Mouse (Mus musculus) layer of hippocampus, postnatal 14 days (tissue): ENCODE measurements around the gene Lamc1. TPM values are rescaled to one million over a fixed set of nuclear protein-coding genes. Genes with fewer than 3 reads are reported as not detected.
A peak's percentile ranks its signal among the peaks of the same experiment; 100 is the strongest.
"Not testable (repeated sequence)": the region's sequence is repeated elsewhere in the genome, so short reads cannot be mapped to it uniquely, and the experiment has no call there.

Experiments
- DNase-seq, 2 experiments: peaks; one replicate each; pipeline ENCODE4 v3.0.0; 2021 to 2022; ENCODE audit warnings: low spot score in 2 of 2, mixed read lengths in 1 of 2
- total RNA-seq, 2 experiments: library from RNA; stranded (reverse); gene quantifications; 2 replicates each; pipeline ENCODE4 v1.2.3; 2021

Gene Lamc1
- total RNA-seq, 2 experiments from 2014 or later: 43.3 to 49.1 TPM

- peak; percentile 17 to 28 for DNase-seq
Measured at GRCm38 (mm10) chr1:153331796-153332443, 666 bp downstream of the Lamc1 start.

- DNase-seq: no peak
Measured at GRCm38 (mm10) chr1:153331206-153331605, 1.4 kb downstream of the Lamc1 start.

- DNase-seq: no peak
Measured at GRCm38 (mm10) chr1:153329306-153329705, 3.3 kb downstream of the Lamc1 start.

GRCm38 (mm10) chr1:153327063-153327462, 5.5 kb downstream of the Lamc1 start:
- DNase-seq: no peak

- DNase-seq: no peak
Measured at GRCm38 (mm10) chr1:153326226-153326625, 6.4 kb downstream of the Lamc1 start.

- DNase-seq: no peak
Measured at GRCm38 (mm10) chr1:153321404-153321803, 11.2 kb downstream of the Lamc1 start.

- DNase-seq: no peak
Measured at GRCm38 (mm10) chr1:153320554-153321147, 11.9 kb downstream of the Lamc1 start.

- DNase-seq: no peak
Measured at GRCm38 (mm10) chr1:153320121-153320520, 12.5 kb downstream of the Lamc1 start.

- DNase-seq: no peak
Measured at GRCm38 (mm10) chr1:153318741-153319140, 13.8 kb downstream of the Lamc1 start.

GRCm38 (mm10) chr1:153318287-153318686, 14.3 kb downstream of the Lamc1 start:
- DNase-seq: no peak

- DNase-seq: no peak
Measured at GRCm38 (mm10) chr1:153317486-153318260, 14.9 kb downstream of the Lamc1 start.

- DNase-seq: no peak
Measured at GRCm38 (mm10) chr1:153316956-153317355, 15.6 kb downstream of the Lamc1 start.

GRCm38 (mm10) chr1:153316286-153316685, 16.3 kb downstream of the Lamc1 start:
- DNase-seq: no peak

- no peak for DNase-seq
Measured at GRCm38 (mm10) chr1:153315121-153315520, 17.5 kb downstream of the Lamc1 start.

GRCm38 (mm10) chr1:153312992-153313391, 19.6 kb downstream of the Lamc1 start:
- no peak for DNase-seq

GRCm38 (mm10) chr1:153310190-153310589, 22.4 kb downstream of the Lamc1 start:
- no peak for DNase-seq

- no peak for DNase-seq
Measured at GRCm38 (mm10) chr1:153309310-153309709, 23.3 kb downstream of the Lamc1 start.

GRCm38 (mm10) chr1:153308915-153309296, 23.7 kb downstream of the Lamc1 start:
- DNase-seq: peak; percentile 45 to 60

GRCm38 (mm10) chr1:153308179-153308914, 24.2 kb downstream of the Lamc1 start:
- peak; percentile 28 to 36 for DNase-seq

GRCm38 (mm10) chr1:153307509-153308178, 24.9 kb downstream of the Lamc1 start:
- no peak for DNase-seq

GRCm38 (mm10) chr1:153305728-153306127, 26.9 kb downstream of the Lamc1 start:
- not testable (repeated sequence) for DNase-seq
